Mouse (Mus musculus): ENCODE results near the gene Ksr1. TPM values are rescaled to one million over a fixed set of nuclear protein-coding genes. Genes with fewer than 3 reads are reported as not detected.

Ksr1 gene
- polyA plus RNA-seq, 1 experiment from 2014 or later = 5.7 TPM

DNA sequence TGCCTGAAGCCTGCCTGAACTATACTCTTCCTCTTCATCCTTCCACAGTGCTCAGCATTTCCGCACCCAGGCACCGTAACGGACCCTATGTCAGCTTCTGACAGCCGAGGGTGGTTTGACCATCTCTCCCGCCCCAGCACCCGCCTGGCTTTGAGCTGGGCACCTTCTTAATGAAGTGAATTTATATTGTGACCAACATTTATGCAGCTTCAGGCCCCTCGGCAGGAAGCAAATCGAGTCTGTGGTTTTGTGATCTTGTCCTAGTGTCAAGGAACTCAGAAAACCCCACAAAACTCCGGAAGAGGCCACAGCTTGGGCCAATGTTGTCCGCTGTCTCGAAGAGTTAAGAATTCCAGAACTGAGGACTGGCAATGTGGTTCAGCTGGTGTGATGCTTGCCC is 112.6 kb downstream of the Ksr1 start:
- no peaks in the 10 kb centered on the region for H3K36me3 ChIP-seq (ENCODE audit: control insufficient read depth, insufficient read depth, low read length)
- DNase-seq (ENCODE audit: low spot score) = no peak
- no peaks in the 10 kb centered on the region for H3K9me3 ChIP-seq (ENCODE audit: control insufficient read depth, low read length)
- no peaks in the 10 kb centered on the region for H3K4me1 ChIP-seq (ENCODE audit: control insufficient read depth, insufficient read depth, low read length)
- 87% methylated on average over 11 of the region's 11 CpGs for WGBS
- no peak overlapping the region for H3K4me2 ChIP-seq (ENCODE audit: low read depth)
- no peak overlapping the region for H3K9ac ChIP-seq (ENCODE audit: low read length)
- H3K4me3 ChIP-seq (ENCODE audit: low read depth, low read length) = no peak overlapping the region
- no peak for ATAC-seq (ENCODE audit: insufficient read depth, low FRiP score, low TSS enrichment)
- no peak overlapping the region for H3K27ac ChIP-seq (ENCODE audit: low read depth, low read length)
- no peaks in the 10 kb centered on the region for H3K27me3 ChIP-seq (ENCODE audit: control insufficient read depth, insufficient read depth, low read length)

DNA sequence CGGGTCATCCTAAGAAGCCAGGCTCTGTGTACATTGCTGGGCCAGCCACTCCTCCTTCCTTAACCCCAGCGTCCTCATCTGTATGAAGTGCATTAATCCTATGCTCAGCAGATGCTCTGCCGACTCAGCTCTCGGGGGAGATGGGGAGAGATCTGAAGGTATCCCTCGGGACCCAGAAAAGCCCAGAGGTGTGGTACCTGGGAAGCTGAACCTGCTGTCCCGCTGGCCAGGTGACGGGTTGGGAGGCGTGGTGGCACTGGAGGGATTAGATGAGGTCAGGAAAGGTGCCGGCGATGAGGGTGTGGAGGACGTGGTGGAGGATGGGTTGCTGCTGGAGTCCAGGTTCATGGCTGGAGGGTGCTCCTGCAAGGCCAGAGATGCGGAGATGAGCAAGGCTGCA is 113.2 kb downstream of the Ksr1 start:
- Histone ChIP-seq H3K9me3 (ENCODE audit: control insufficient read depth, low read length) (no peaks in the 10 kb centered on the region), H3K4me1 (ENCODE audit: control insufficient read depth, insufficient read depth, low read length) (no peaks in the 10 kb centered on the region), H3K27ac (ENCODE audit: low read depth, low read length) (no peak overlapping the region), H3K27me3 (ENCODE audit: control insufficient read depth, insufficient read depth, low read length) (no peaks in the 10 kb centered on the region), H3K36me3 (ENCODE audit: control insufficient read depth, insufficient read depth, low read length) (no peaks in the 10 kb centered on the region), H3K4me3 (ENCODE audit: low read depth, low read length) (no peak overlapping the region), H3K4me2 (ENCODE audit: low read depth) (no peak overlapping the region), H3K9ac (ENCODE audit: low read length) (no peak overlapping the region)
- DNase-seq (ENCODE audit: low spot score) (no peak), ATAC-seq (ENCODE audit: insufficient read depth, low FRiP score, low TSS enrichment) (no peak)
- 84% methylated on average over 12 of the region's 12 CpGs for WGBS

DNA sequence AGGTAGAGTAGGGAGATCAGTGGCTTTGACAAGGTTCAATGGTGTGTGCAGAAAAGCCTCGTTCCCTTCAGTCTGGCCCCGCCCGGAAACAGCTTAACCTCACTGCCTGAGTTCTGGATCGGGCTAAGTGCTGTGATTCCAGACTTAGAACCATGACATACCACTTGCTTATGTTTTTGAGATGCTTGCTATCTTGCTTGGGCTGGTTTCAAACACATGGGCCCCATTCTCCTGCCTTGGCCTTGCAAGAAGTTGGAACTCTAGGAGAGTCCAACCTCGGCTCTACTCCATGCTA is 114.8 kb downstream of the Ksr1 start:
- Histone ChIP-seq H3K27ac (ENCODE audit: low read depth, low read length) (no peak overlapping the region), H3K27me3 (ENCODE audit: control insufficient read depth, insufficient read depth, low read length) (no peaks in the 10 kb centered on the region), H3K4me2 (ENCODE audit: low read depth) (no peak overlapping the region), H3K9me3 (ENCODE audit: control insufficient read depth, low read length) (no peaks in the 10 kb centered on the region), H3K36me3 (ENCODE audit: control insufficient read depth, insufficient read depth, low read length) (no peaks in the 10 kb centered on the region), H3K4me3 (ENCODE audit: low read depth, low read length) (no peak overlapping the region), H3K9ac (ENCODE audit: low read length) (no peak overlapping the region), H3K4me1 (ENCODE audit: control insufficient read depth, insufficient read depth, low read length) (no peaks in the 10 kb centered on the region)
- WGBS = 78% methylated on average over 5 of the region's 5 CpGs
- ATAC-seq (ENCODE audit: insufficient read depth, low FRiP score, low TSS enrichment) (no peak), DNase-seq (ENCODE audit: low spot score) (no peak)

DNA sequence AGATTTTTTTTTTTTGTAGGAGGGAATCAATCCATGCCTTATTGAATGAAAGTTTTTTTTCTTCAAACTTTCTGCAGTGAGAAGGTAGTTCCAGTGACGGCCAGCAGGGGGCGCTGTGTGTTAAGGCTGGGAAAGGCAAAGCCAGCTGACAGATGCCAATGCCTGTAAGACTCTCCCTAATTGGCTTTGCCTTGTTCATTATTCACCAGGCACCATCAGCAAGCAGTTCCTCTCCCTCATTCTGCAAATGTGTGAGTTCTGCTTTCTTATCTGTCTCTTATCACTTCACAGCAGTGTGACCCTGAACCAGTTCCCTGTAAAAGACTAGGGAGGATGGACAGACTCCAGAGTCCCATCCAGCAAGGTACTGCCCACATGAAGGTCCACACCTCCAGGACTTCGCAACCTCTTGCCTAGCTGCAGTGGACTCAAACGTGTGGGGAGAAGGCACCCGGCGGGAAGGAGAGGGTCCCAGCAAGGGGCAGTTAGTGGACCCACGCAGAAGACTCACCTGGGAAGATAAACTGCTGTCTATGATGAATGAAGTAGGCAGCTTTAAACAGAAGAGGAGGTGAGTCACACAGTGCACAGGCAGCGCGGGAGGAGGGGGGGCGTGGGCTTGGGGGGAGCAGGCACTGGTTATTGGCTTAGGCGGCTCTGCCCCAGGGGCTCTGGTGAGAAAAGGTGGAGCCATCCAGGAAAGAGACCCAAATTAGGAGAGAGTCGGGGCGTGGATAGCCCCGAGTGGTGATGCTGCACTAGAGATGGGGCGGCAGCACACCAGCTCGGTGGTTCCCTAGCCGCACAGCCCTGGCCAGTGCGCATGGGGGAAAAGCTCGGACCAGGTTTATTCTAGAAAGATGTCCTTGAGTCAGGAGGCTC is 115.4 kb downstream of the Ksr1 start:
- Histone ChIP-seq H3K9ac (ENCODE audit: low read length) (no peak overlapping the region), H3K9me3 (ENCODE audit: control insufficient read depth, low read length) (no peaks in the 10 kb centered on the region)
- no peak for ATAC-seq (ENCODE audit: insufficient read depth, low FRiP score, low TSS enrichment)

DNA sequence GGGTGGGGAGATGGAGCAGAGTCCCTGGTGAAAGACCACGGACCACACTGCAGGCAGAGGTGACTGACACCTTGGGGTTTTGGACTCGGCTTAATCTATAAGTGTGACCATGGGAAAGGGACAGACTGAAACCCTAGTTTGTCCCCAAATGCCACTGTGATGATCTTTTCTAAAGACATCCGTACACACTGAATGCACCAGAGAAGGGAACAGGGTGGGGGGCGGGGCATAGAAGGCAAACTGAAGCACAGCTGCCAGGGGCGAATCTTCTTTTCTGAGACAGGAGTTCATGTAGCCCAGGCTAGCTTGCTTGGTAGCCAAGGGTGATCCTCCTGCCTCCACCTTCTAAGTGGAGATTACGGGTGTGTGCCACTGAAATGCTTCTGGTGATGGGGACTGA is 122.5 kb downstream of the Ksr1 start:
- H3K9me3 ChIP-seq (ENCODE audit: control insufficient read depth, low read length) = no peaks in the 10 kb centered on the region
- H3K4me2 ChIP-seq (ENCODE audit: low read depth) = no peak overlapping the region
- ATAC-seq (ENCODE audit: insufficient read depth, low FRiP score, low TSS enrichment) (no peak), DNase-seq (ENCODE audit: low spot score) (no peak)
- no peaks in the 10 kb centered on the region for H3K27me3 ChIP-seq (ENCODE audit: control insufficient read depth, insufficient read depth, low read length)
- no peak overlapping the region for H3K4me3 ChIP-seq (ENCODE audit: low read depth, low read length)
- 77% methylated on average over 6 of the region's 6 CpGs for WGBS
- no peak overlapping the region for H3K9ac ChIP-seq (ENCODE audit: low read length)
- no peaks in the 10 kb centered on the region for H3K4me1 ChIP-seq (ENCODE audit: control insufficient read depth, insufficient read depth, low read length)
- no peak overlapping the region for H3K27ac ChIP-seq (ENCODE audit: low read depth, low read length)
- H3K36me3 ChIP-seq (ENCODE audit: control insufficient read depth, insufficient read depth, low read length) = no peaks in the 10 kb centered on the region

More for the DNA sequence above, 115.4 kb downstream of the Ksr1 start:
- H3K4me1 ChIP-seq (ENCODE audit: control insufficient read depth, insufficient read depth, low read length) = no peaks in the 10 kb centered on the region
- DNase-seq (ENCODE audit: low spot score) = peak; percentile 77
- H3K36me3 ChIP-seq (ENCODE audit: control insufficient read depth, insufficient read depth, low read length) = no peaks in the 10 kb centered on the region
- WGBS = 58% methylated on average over 19 of the region's 19 CpGs
- H3K4me3 ChIP-seq (ENCODE audit: low read depth, low read length) = no peak overlapping the region
- no peak overlapping the region for H3K4me2 ChIP-seq (ENCODE audit: low read depth)
- no peak overlapping the region for H3K27ac ChIP-seq (ENCODE audit: low read depth, low read length)
- no peaks in the 10 kb centered on the region for H3K27me3 ChIP-seq (ENCODE audit: control insufficient read depth, insufficient read depth, low read length)

DNA sequence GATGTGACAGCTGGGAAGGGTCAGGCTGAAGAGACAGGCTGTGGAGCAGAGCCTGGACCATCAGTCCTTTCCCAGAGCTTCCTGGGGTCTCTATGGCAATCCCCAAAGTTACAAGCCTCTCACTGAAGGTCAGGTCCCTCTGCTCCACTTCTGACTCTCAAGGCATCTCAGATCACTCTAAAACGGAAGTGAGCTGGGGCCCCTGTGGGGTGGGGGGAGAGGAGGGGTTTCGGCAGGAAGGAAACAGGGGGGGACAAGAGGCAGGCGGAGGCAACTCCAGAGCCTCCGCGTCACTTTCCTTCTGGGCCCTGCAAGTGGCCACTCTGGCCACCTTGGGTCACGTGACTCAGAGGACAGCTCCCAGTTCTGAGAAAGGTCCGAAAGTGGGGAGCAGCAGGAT is 122.9 kb downstream of the Ksr1 start:
- Histone ChIP-seq H3K9ac (ENCODE audit: low read length) (no peak overlapping the region), H3K4me1 (ENCODE audit: control insufficient read depth, insufficient read depth, low read length) (no peaks in the 10 kb centered on the region), H3K27ac (ENCODE audit: low read depth, low read length) (no peak overlapping the region), H3K4me2 (ENCODE audit: low read depth) (no peak overlapping the region), H3K27me3 (ENCODE audit: control insufficient read depth, insufficient read depth, low read length) (no peaks in the 10 kb centered on the region), H3K4me3 (ENCODE audit: low read depth, low read length) (no peak overlapping the region), H3K36me3 (ENCODE audit: control insufficient read depth, insufficient read depth, low read length) (0 out of 2 replicates have a peak, but pooled peaks cover 2% of the 10 kb centered on the region), H3K9me3 (ENCODE audit: control insufficient read depth, low read length) (no peaks in the 10 kb centered on the region)
- ATAC-seq (ENCODE audit: insufficient read depth, low FRiP score, low TSS enrichment) = no peak
- DNase-seq (ENCODE audit: low spot score) = peak; percentile 40
- 40% methylated on average over 7 of the region's 7 CpGs for WGBS

DNA sequence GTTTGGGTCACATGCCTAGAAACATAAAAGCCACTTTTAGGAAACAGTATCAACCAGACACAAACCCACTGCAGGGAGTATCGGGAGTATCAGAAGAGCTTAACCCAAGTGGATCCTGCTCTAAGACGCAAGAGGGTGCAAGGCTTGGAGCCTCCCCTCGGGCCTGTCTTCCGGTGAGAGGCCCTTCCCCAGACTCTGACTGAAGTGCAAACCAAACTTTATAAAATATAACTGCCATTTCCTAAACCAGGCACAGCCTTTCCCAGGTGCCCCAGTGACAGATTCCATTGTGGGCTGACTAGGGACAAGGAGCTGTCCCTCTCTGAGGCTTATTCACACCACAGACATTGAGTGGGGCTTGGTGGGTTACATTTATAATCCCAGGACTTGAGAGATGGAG is 123.4 kb downstream of the Ksr1 start:
- DNase-seq (ENCODE audit: low spot score) = no peak
- no peak overlapping the region for H3K27ac ChIP-seq (ENCODE audit: low read depth, low read length)
- H3K9me3 ChIP-seq (ENCODE audit: control insufficient read depth, low read length) = no peaks in the 10 kb centered on the region
- no peak for ATAC-seq (ENCODE audit: insufficient read depth, low FRiP score, low TSS enrichment)
- H3K4me2 ChIP-seq (ENCODE audit: low read depth) = no peak overlapping the region
- no peak overlapping the region for H3K9ac ChIP-seq (ENCODE audit: low read length)
- 0 out of 2 replicates have a peak, but pooled peaks cover 2% of the 10 kb centered on the region for H3K36me3 ChIP-seq (ENCODE audit: control insufficient read depth, insufficient read depth, low read length)
- no peaks in the 10 kb centered on the region for H3K4me1 ChIP-seq (ENCODE audit: control insufficient read depth, insufficient read depth, low read length)
- 80% methylated on average over 4 of the region's 4 CpGs for WGBS
- no peaks in the 10 kb centered on the region for H3K27me3 ChIP-seq (ENCODE audit: control insufficient read depth, insufficient read depth, low read length)
- no peak overlapping the region for H3K4me3 ChIP-seq (ENCODE audit: low read depth, low read length)

DNA sequence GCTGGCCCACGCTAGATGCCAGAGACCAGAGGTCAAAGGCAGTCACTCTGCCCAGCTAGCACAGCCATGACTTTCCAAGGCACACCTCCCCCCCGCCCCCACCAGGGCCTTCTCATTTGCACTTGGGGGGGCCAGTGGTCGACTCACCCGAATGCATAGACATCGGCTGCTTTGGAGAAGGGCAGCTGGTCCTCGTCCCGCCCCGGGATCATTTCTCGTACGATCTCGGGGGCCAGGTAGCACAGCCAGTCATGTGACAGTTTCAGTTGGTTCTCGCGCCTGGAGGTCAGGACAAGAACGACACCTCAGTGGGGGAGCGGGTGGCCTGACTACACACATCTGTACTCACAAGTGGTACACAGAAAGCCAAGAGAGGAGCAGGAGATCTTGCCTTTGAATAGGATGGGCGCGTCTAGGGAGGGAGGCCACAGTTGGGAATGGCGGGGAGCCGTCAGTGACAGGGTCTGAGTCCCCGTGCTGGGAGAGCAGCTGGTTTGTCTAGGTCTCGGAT is 125.6 kb downstream of the Ksr1 start:
- 82% methylated on average over 21 of the region's 21 CpGs for WGBS
- peaks cover 2% of the 10 kb centered on the region; the same call in 1 of the 2 replicates for H3K36me3 ChIP-seq (ENCODE audit: control insufficient read depth, insufficient read depth, low read length)
- no peaks in the 10 kb centered on the region for H3K27me3 ChIP-seq (ENCODE audit: control insufficient read depth, insufficient read depth, low read length)
- H3K4me3 ChIP-seq (ENCODE audit: low read depth, low read length) = no peak overlapping the region
- no peaks in the 10 kb centered on the region for H3K9me3 ChIP-seq (ENCODE audit: control insufficient read depth, low read length)
- no peak overlapping the region for H3K27ac ChIP-seq (ENCODE audit: low read depth, low read length)
- DNase-seq (ENCODE audit: low spot score) (no peak), ATAC-seq (ENCODE audit: insufficient read depth, low FRiP score, low TSS enrichment) (no peak)
- H3K4me2 ChIP-seq (ENCODE audit: low read depth) = no peak overlapping the region
- no peaks in the 10 kb centered on the region for H3K4me1 ChIP-seq (ENCODE audit: control insufficient read depth, insufficient read depth, low read length)
- H3K9ac ChIP-seq (ENCODE audit: low read length) = no peak overlapping the region

Data from neural tube, embryonic 11.5 days (tissue).